Mouse (Mus musculus) hindbrain, embryonic 14.5 days (tissue): ENCODE data around the gene Nkain4. TPM values are rescaled to one million over a fixed set of nuclear protein-coding genes. Genes with fewer than 3 reads are reported as not detected.

Experiments
- ATAC-seq: fragments of 200-750 bp; cut with Nextera tagmentation; 2 replicates; pipeline ENCODE4 v1.8.0; 2017; ENCODE audit warnings: moderate number of reproducible peaks, mild to moderate bottlenecking, moderate TSS enrichment, moderate library complexity; ENCODE audit not compliant: low FRiP score
- DNase-seq: peaks from one replicate; pipeline ENCODE4 v3.0.0-alpha.2; 2015; ENCODE audit warnings: low spot score
- H3K27ac ChIP-seq: fragments of 300-500 bp; sonication (generic); 2 replicates; pipeline ENCODE4 v1.5.1; 2014; ENCODE audit warnings: mild to moderate bottlenecking, moderate library complexity
- H3K27me3 ChIP-seq: fragments of 300-500 bp; sonication (generic); 2 replicates; pipeline ENCODE4 v1.6.1; 2014; ENCODE audit warnings: mild to moderate bottlenecking, low read length, mixed read lengths; ENCODE audit not compliant: control insufficient read depth, insufficient read depth
- H3K36me3 ChIP-seq: fragments of 300-500 bp; sonication (generic); replicated peaks from 2 replicates; pipeline ENCODE4 v1.6.1; 2014; ENCODE audit not compliant: control insufficient read depth, insufficient read depth
- H3K4me1 ChIP-seq: fragments of 300-500 bp; sonication (generic); replicated peaks from 2 replicates; pipeline ENCODE4 v1.6.1; 2014; ENCODE audit warnings: antibody characterized with exemption, low read length, mixed read lengths; ENCODE audit not compliant: control insufficient read depth, insufficient read depth
- H3K4me2 ChIP-seq: fragments of 300-500 bp; sonication (generic); replicated peaks from 2 replicates; pipeline ENCODE4 v1.6.1; 2014; ENCODE audit warnings: mild to moderate bottlenecking, moderate library complexity
- H3K4me3 ChIP-seq: fragments of 300-500 bp; sonication (generic); replicated peaks from 2 replicates; pipeline ENCODE4 v1.5.1; 2014; ENCODE audit warnings: mild to moderate bottlenecking, low read length
- H3K9ac ChIP-seq: fragments of 300-500 bp; sonication (generic); 2 replicates; pipeline ENCODE4 v1.6.1; 2014
- H3K9me3 ChIP-seq: fragments of 300-500 bp; sonication (generic); 2 replicates; pipeline ENCODE4 v1.6.1; 2016; ENCODE audit warnings: low read length; ENCODE audit not compliant: control insufficient read depth
- WGBS: fragments of 180-500 bp; shearing (Covaris S2); extraction: QIAGEN DNeasy Blood & Tissue Kit; methylation state at CpG from one replicate; pipeline ENCODE4 v1.1.7; 2014; 5-methylcytosine and 5-hydroxymethylcytosine counted together
- polyA plus RNA-seq: library from polyadenylated mRNA; unstranded; fragments of >200 nt; fragmentation: Nextera tagmentation; extraction: Ambion mirVana; gene quantifications from 2 replicates; pipeline ENCODE4 v1.2.1, GENCODE M21; 2014

The Nkain4 gene
- polyA plus RNA-seq, 1 experiment from 2014 or later: 85.5 TPM

GRCm38 (mm10) chr2:180920810-180921400 lies 33.6 kb downstream of the Nkain4 start, which contains the start of gene Ythdf1:
Gene Ythdf1, minus strand, starts transcription at chr2:180920949.
- DNase-seq: peak; percentile 97
- peak within 1 kb of the TSS; percentile 99 for H3K4me3 ChIP-seq
- H3K9me3 ChIP-seq: no peaks in the 10 kb centered on the region
- H3K27ac ChIP-seq: peak within 1 kb of the TSS; percentile 76
- under 1% methylated on average over 45 of the region's 56 CpGs for WGBS
- no peaks in the 10 kb centered on the region for H3K27me3 ChIP-seq
- peaks cover 8% of the 10 kb centered on the region for H3K4me1 ChIP-seq
- peak within 1 kb of the TSS; percentile 99 for H3K9ac ChIP-seq
- peaks cover 30% of the 10 kb centered on the region for H3K36me3 ChIP-seq
- peak; percentile 95 for ATAC-seq
- H3K4me2 ChIP-seq: peak within 1 kb of the TSS; percentile 95

DNA sequence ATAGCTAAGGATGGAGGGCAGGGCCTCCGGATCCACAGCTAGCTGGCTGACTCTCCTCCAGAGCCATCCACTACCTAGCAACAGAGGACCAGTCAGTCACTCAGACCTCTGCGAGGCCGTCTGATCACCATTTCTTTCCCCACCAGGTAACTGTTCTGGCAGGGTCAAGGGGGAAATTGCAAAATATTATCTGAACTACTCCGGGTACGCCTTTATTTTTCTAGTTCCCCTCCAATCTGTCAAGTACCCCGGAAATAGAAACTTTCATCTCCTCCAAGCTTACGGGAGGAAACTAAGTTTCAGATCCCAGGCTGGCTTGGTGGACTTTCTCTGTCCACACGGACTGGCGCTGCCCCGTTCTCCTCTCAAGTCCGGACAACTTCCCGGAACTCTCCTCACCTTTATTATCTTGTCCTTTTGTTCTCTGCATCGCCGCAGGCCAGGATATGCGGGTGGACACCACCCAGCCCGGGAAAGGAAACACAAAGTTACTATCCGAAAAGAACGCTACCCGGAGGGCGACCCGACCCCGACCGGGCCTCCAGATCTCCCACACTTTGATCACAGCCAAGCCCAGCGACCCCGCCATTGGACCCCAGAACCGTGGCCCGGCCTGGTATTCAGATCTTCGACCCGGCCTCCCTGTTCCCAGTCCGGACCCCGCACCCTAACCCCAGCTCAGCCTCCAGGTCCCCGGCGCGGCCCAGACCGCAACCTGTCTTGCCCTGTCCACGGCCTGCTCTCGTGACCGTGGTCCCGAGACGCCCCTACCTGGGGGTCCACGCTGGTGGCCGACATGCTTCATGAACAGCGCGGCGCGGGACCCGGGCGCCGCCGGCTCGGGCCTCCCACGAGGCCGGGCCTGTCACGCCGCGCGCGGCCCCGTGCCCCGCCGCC lies 34.3 kb downstream of the Nkain4 start:
- peak overlapping the region; percentile 99 for H3K4me3 ChIP-seq
- WGBS: under 1% methylated on average over 59 of the region's 61 CpGs
- H3K27me3 ChIP-seq: no peaks in the 10 kb centered on the region
- peaks cover 38% of the 10 kb centered on the region for H3K36me3 ChIP-seq
- H3K9ac ChIP-seq: peak overlapping the region; percentile 99
- H3K4me1 ChIP-seq: peaks cover 8% of the 10 kb centered on the region
- peak; percentile 63 for ATAC-seq
- H3K9me3 ChIP-seq: no peaks in the 10 kb centered on the region
- no peak for DNase-seq
- H3K27ac ChIP-seq: peak overlapping the region; percentile 76
- peak overlapping the region; percentile 95 for H3K4me2 ChIP-seq

- 79% methylated on average over 3 of the region's 3 CpGs for WGBS
- no peak overlapping the region for H3K27ac ChIP-seq
- ATAC-seq: no peak
- no peak overlapping the region for H3K4me3 ChIP-seq
- peaks cover 78% of the 10 kb centered on the region for H3K36me3 ChIP-seq
- H3K4me2 ChIP-seq: no peak overlapping the region
- peaks cover 8% of the 10 kb centered on the region for H3K4me1 ChIP-seq
- no peak for DNase-seq
- no peak overlapping the region for H3K9ac ChIP-seq
- no peaks in the 10 kb centered on the region for H3K9me3 ChIP-seq
- no peaks in the 10 kb centered on the region for H3K27me3 ChIP-seq
Observed at GRCm38 (mm10) chr2:180915886-180916433, 38.5 kb downstream of the Nkain4 start.

DNA sequence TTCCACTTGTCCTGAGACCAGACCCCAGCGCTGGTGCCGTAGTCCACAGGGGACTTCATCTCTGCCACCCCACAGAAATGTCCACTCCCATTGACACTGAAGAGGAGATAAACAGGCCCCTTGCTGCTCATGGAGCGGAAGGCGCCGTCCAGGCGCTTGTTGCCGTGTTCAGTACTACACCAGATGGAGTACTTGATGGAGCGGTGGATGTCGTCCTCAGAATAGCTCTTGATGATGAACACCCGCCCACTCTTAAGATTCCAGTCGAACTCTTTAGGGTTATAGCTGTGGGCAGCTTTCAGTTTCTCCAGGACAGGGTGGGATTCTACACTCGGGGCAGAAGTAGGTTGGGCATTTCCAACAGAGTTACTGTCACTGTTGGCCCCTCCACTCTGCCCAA lies 43.6 kb downstream of the Nkain4 start:
- no peak overlapping the region for H3K4me3 ChIP-seq
- peaks cover 80% of the 10 kb centered on the region for H3K36me3 ChIP-seq
- WGBS: 93% methylated on average over 12 of the region's 12 CpGs
- no peaks in the 10 kb centered on the region for H3K27me3 ChIP-seq
- no peak for ATAC-seq
- H3K9me3 ChIP-seq: no peaks in the 10 kb centered on the region
- H3K9ac ChIP-seq: no peak overlapping the region
- peaks cover 9% of the 10 kb centered on the region; the same call in 1 of the 2 replicates for H3K4me1 ChIP-seq
- H3K4me2 ChIP-seq: no peak overlapping the region
- H3K27ac ChIP-seq: no peak overlapping the region
- DNase-seq: no peak

DNA sequence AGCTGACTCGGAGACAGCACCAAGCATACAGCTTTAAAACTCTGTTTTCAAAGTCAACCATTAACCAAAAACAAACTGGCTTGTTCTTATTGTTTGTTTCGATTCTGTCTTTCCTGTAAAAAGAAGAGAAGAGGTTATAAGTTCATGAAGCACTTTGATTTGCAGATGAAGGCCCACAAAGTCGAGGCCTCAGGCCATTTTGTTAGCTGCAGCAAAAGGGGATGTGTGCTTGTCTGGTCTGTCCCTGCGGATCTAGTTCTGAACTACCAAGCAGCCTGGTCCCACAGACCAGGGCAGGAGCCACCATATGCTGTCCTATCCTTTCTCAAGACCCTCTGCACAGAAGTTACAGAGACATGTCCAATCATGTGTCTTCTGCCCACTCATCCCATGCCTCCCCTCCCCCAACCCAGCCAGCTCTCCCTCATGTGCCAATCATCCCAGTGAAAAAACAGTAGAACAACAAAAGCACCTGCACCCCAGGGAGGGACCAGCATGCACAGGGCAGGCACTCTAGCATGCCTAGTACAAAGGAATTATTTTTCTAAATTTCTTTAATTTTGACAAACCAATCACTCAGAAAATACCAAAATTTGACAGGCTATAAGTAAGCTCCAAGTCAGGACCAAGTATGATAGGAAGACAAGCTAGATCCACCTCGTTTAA lies 48.8 kb downstream of the Nkain4 start:
- no peak overlapping the region for H3K9ac ChIP-seq
- H3K27ac ChIP-seq: no peak overlapping the region
- H3K4me2 ChIP-seq: no peak overlapping the region
- H3K27me3 ChIP-seq: no peaks in the 10 kb centered on the region
- no peaks in the 10 kb centered on the region for H3K9me3 ChIP-seq
- H3K36me3 ChIP-seq: peaks cover 51% of the 10 kb centered on the region
- H3K4me3 ChIP-seq: no peak overlapping the region
- ATAC-seq (no peak), DNase-seq (no peak)
- WGBS: 48% methylated on average over 5 of the region's 5 CpGs
- peaks cover 10% of the 10 kb centered on the region for H3K4me1 ChIP-seq

GRCm38 (mm10) chr2:180904435-180905208 lies 49.9 kb downstream of the Nkain4 start:
- Histone ChIP-seq H3K9me3 (no peaks in the 10 kb centered on the region), H3K4me1 (peaks cover 10% of the 10 kb centered on the region), H3K4me3 (no peak overlapping the region), H3K36me3 (peaks cover 41% of the 10 kb centered on the region), H3K9ac (no peak overlapping the region), H3K27me3 (no peaks in the 10 kb centered on the region), H3K4me2 (no peak overlapping the region), H3K27ac (no peak overlapping the region)
- DNase-seq (no peak), ATAC-seq (no peak)
- 93% methylated on average over 18 of the region's 18 CpGs for WGBS

DNA sequence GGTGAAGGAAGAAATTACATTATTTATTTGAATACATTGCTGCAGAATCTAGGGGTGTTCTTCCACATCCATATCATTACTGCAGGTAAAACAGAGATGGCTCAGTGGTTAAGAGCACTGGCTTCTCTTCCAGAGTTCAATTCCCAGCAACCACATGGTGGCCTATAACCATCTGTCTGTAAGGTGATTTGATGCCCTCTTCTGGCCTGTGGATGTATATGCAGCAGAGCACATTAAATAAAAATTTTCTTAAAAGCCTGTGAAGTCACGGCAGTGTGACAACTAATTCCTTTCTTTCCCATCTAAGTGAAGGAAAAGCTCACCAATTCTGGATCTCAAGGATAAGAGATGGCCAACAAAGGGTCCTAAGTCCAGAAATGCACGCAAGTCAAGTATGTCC lies 52.4 kb downstream of the Nkain4 start:
- Histone ChIP-seq H3K4me1 (peaks cover 14% of the 10 kb centered on the region), H3K9me3 (no peaks in the 10 kb centered on the region), H3K4me3 (no peak overlapping the region), H3K27me3 (no peaks in the 10 kb centered on the region), H3K4me2 (no peak overlapping the region), H3K27ac (no peak overlapping the region), H3K9ac (no peak overlapping the region), H3K36me3 (peaks cover 30% of the 10 kb centered on the region)
- 41% methylated on average over 2 of the region's 2 CpGs for WGBS
- ATAC-seq (no peak), DNase-seq (no peak)

- H3K9ac ChIP-seq: no peak overlapping the region
- H3K27me3 ChIP-seq: no peaks in the 10 kb centered on the region
- no peak overlapping the region for H3K4me2 ChIP-seq
- H3K4me3 ChIP-seq: no peak overlapping the region
- no peak for ATAC-seq
- H3K9me3 ChIP-seq: no peaks in the 10 kb centered on the region
- WGBS: 67% methylated on average over 6 of the region's 6 CpGs
- peaks cover 7% of the 10 kb centered on the region for H3K36me3 ChIP-seq
- peaks cover 26% of the 10 kb centered on the region for H3K4me1 ChIP-seq
- peak overlapping the region; percentile 99 for H3K27ac ChIP-seq
- no peak for DNase-seq
Observed at GRCm38 (mm10) chr2:180897857-180898256, 56.6 kb downstream of the Nkain4 start.
